Mouse (Mus musculus) MEL (cell line): ENCODE results near the gene Ube2q1. TPM values are rescaled to one million over a fixed set of nuclear protein-coding genes. Genes with fewer than 3 reads are reported as not detected.
A peak's percentile ranks its signal among the peaks of the same experiment; 100 is the strongest.

ENCODE experiments used
- DNase-seq: peaks from one replicate; pipeline ENCODE4 v3.0.0; 2011; ENCODE audit warnings: low read depth, low spot score
- H3K27ac ChIP-seq: 2 replicates; pipeline ENCODE4 v1.5.1; 2012; ENCODE audit warnings: low read depth, mild to moderate bottlenecking, control low read depth, low read length, moderate library complexity; ENCODE audit not compliant: control insufficient read depth
- H3K27me3 ChIP-seq, 2 experiments: fragments of 150-350 bp in 1 of 2; sonication (generic) in 1 of 2; 2 replicates each; pipeline ENCODE4 v1.6.1; 2012; ENCODE audit warnings: low read length in 2 of 2, mild to moderate bottlenecking in 2 of 2, improper control_type of control experiment in 1 of 2, moderate library complexity in 1 of 2; ENCODE audit not compliant: insufficient read depth in 2 of 2, control insufficient read depth in 1 of 2
- H3K36me3 ChIP-seq, 2 experiments: 2 replicates each; pipeline ENCODE4 v1.6.1; 2012 to 2014; ENCODE audit warnings: low read length in 2 of 2, improper control_type of control experiment in 1 of 2, inconsistent platforms in 1 of 2, mild to moderate bottlenecking in 1 of 2; ENCODE audit not compliant: insufficient read depth in 2 of 2, control insufficient read depth in 1 of 2
- H3K4me1 ChIP-seq, 2 experiments: fragments of 150-350 bp in 1 of 2; sonication (generic) in 1 of 2; 2 replicates each; pipeline ENCODE4 v1.6.1; 2012; ENCODE audit warnings: low read length in 2 of 2, improper control_type of control experiment in 1 of 2, mild to moderate bottlenecking in 1 of 2; ENCODE audit not compliant: insufficient read depth in 2 of 2, control insufficient read depth in 1 of 2
- H3K4me3 ChIP-seq, 2 experiments: fragments of 150-350 bp in 1 of 2; sonication (generic) in 1 of 2; 2 replicates each; pipeline ENCODE4 v1.5.1; 2012; ENCODE audit warnings: low read depth in 2 of 2, low read length in 2 of 2, mild to moderate bottlenecking in 2 of 2, moderate library complexity in 2 of 2, control low read depth in 1 of 2, improper control_type of control experiment in 1 of 2; ENCODE audit not compliant: control insufficient read depth in 1 of 2, insufficient read depth in 1 of 2
- H3K79me2 ChIP-seq: 2 replicates; pipeline ENCODE4 v1.6.1; 2012; ENCODE audit warnings: mild to moderate bottlenecking, low read length, moderate library complexity; ENCODE audit not compliant: control insufficient read depth, poor library complexity, insufficient read depth
- H3K9ac ChIP-seq: 2 replicates; pipeline ENCODE4 v1.6.1; 2012; ENCODE audit warnings: low read depth, mild to moderate bottlenecking, control low read depth, low read length, moderate library complexity; ENCODE audit not compliant: control insufficient read depth, poor library complexity, severe bottlenecking
- H3K9me3 ChIP-seq: fragments of 150-350 bp; sonication (generic); replicated peaks from 2 replicates; pipeline ENCODE4 v1.6.1; 2012; ENCODE audit warnings: mild to moderate bottlenecking, low read length, improper control_type of control experiment, moderate library complexity; ENCODE audit not compliant: insufficient read depth
- BHLHE40 ChIP-seq: IDR thresholded peaks from 2 replicates; pipeline ENCODE4 v1.6.1; 2012; ENCODE audit warnings: low read depth, mild to moderate bottlenecking, inconsistent platforms, low read length, improper control_type of control experiment, borderline replicate concordance
- CHD1 ChIP-seq: IDR thresholded peaks from 2 replicates; pipeline ENCODE4 v1.6.1; 2012; ENCODE audit warnings: low read depth, mild to moderate bottlenecking, inconsistent platforms, low read length, improper control_type of control experiment
- CTCF ChIP-seq, 3 experiments: IDR thresholded peaks in 2 of 3; conservative IDR thresholded peaks in 1 of 3; 2 replicates each; pipeline ENCODE4 v1.5.1; 2011 to 2012; ENCODE audit warnings: low read length in 3 of 3, low read depth in 2 of 3, mild to moderate bottlenecking in 2 of 3, improper control_type of control experiment in 1 of 3, inconsistent platforms in 1 of 3, mixed read lengths in 1 of 3, moderate library complexity in 1 of 3; ENCODE audit not compliant: control insufficient read depth in 1 of 3, insufficient read depth in 1 of 3, poor library complexity in 1 of 3, severe bottlenecking in 1 of 3
- EP300 ChIP-seq, 2 experiments: IDR thresholded peaks; 2 replicates each; pipeline ENCODE4 v1.6.1; 2011; ENCODE audit warnings: improper control_type of control experiment in 2 of 2, low read length in 2 of 2, low read depth in 1 of 2, mild to moderate bottlenecking in 1 of 2
- GABPA ChIP-seq: IDR thresholded peaks from 2 replicates; pipeline ENCODE4 v1.6.1; 2012; ENCODE audit warnings: low read depth, mild to moderate bottlenecking, inconsistent platforms, low read length, improper control_type of control experiment, moderate library complexity
- GATA1 ChIP-seq: IDR thresholded peaks from 2 replicates; pipeline ENCODE4 v1.6.1; 2011; ENCODE audit warnings: low read depth, low read length, improper control_type of control experiment
- JUND ChIP-seq: IDR thresholded peaks from 2 replicates; pipeline ENCODE4 v1.6.1; 2011; ENCODE audit warnings: low read depth, mild to moderate bottlenecking, improper control_type of control experiment, low read length
- KAT2A ChIP-seq: conservative IDR thresholded peaks from 2 replicates; pipeline ENCODE4 v1.6.1; 2012; ENCODE audit warnings: low read depth, low read length, improper control_type of control experiment, inconsistent platforms
- MAZ ChIP-seq: IDR thresholded peaks from 2 replicates; pipeline ENCODE4 v1.6.1; 2012; ENCODE audit warnings: low read depth, mild to moderate bottlenecking, inconsistent platforms, low read length, improper control_type of control experiment
- MEF2A ChIP-seq: IDR thresholded peaks from 2 replicates; pipeline ENCODE4 v1.6.1; 2014; ENCODE audit warnings: low read depth, mild to moderate bottlenecking, inconsistent platforms, low read length, improper control_type of control experiment; ENCODE audit not compliant: poor library complexity, insufficient replicate concordance, severe bottlenecking; ENCODE audit errors: extremely low read depth
- NELFE ChIP-seq: IDR thresholded peaks from 2 replicates; pipeline ENCODE4 v1.6.1; 2011; ENCODE audit warnings: low read depth, low read length, improper control_type of control experiment
- NRF1 ChIP-seq: IDR thresholded peaks from 2 replicates; pipeline ENCODE4 v1.6.1; 2014; ENCODE audit warnings: low read depth, mild to moderate bottlenecking, inconsistent platforms, low read length, improper control_type of control experiment, moderate library complexity; ENCODE audit not compliant: poor library complexity, insufficient read depth, severe bottlenecking
- POLR2AphosphoS5 ChIP-seq: IDR thresholded peaks from 2 replicates; pipeline ENCODE4 v1.6.1; 2012; ENCODE audit warnings: low read depth, borderline replicate concordance, mild to moderate bottlenecking, inconsistent platforms, low read length, moderate library complexity, mixed read lengths
- RAD21 ChIP-seq: IDR thresholded peaks from 2 replicates; pipeline ENCODE4 v1.6.1; 2011; ENCODE audit warnings: mild to moderate bottlenecking, low read depth, low read length, improper control_type of control experiment
- RCOR1 ChIP-seq: IDR thresholded peaks from 2 replicates; pipeline ENCODE4 v1.6.1; 2012; ENCODE audit warnings: low read depth, mild to moderate bottlenecking, inconsistent platforms, low read length, improper control_type of control experiment
- SMC3 ChIP-seq: IDR thresholded peaks from 2 replicates; pipeline ENCODE4 v1.6.1; 2011; ENCODE audit warnings: low read depth, low read length, improper control_type of control experiment
- TBP ChIP-seq: IDR thresholded peaks from 2 replicates; pipeline ENCODE4 v1.8.0; 2011; ENCODE audit warnings: low read depth, low read length, improper control_type of control experiment
- TCF12 ChIP-seq: IDR thresholded peaks from 2 replicates; pipeline ENCODE4 v1.6.1; 2014; ENCODE audit warnings: low read depth, mild to moderate bottlenecking, inconsistent platforms, low read length, improper control_type of control experiment, moderate library complexity
- USF2 ChIP-seq, 2 experiments: IDR thresholded peaks; 2 replicates each; pipeline ENCODE4 v1.6.1; 2011 to 2012; ENCODE audit warnings: improper control_type of control experiment in 2 of 2, low read length in 2 of 2, borderline replicate concordance in 1 of 2, inconsistent platforms in 1 of 2, low read depth in 1 of 2, mild to moderate bottlenecking in 1 of 2; ENCODE audit not compliant: insufficient read depth in 1 of 2
- ZC3H11A ChIP-seq: IDR thresholded peaks from 2 replicates; pipeline ENCODE4 v1.6.1; 2012; ENCODE audit warnings: low read depth, mild to moderate bottlenecking, inconsistent platforms, low read length, improper control_type of control experiment
- ZMIZ1 ChIP-seq: IDR thresholded peaks from 2 replicates; pipeline ENCODE4 v1.6.1; 2012; ENCODE audit warnings: low read depth, mild to moderate bottlenecking, inconsistent platforms, low read length, improper control_type of control experiment, moderate library complexity
- polyA plus RNA-seq, 2 experiments: library from polyadenylated mRNA; stranded (reverse) in 1 of 2; unstranded in 1 of 2; fragments of >175 nt in 1 of 2; fragments of >200 nt in 1 of 2; gene quantifications; 2 replicates each; pipeline versions ENCODE4 v1.2.1 to v1.2.4; 2012; ENCODE audit warnings: low replicate concordance in 2 of 2, low read depth in 1 of 2; ENCODE audit not compliant: insufficient read length in 2 of 2, insufficient read depth in 1 of 2, missing spikeins in 1 of 2
- total RNA-seq: library from RNA; depleted of rRNA; stranded (reverse); fragments of 300-350 nt; gene quantifications from 2 replicates; pipeline ENCODE4 v1.2.3, GENCODE M21; 2012

Ube2q1 gene
- total and polyA plus RNA-seq, 3 experiments, result 73.8 to 162 (median 89.0) TPM

GRCm38 (mm10) chr3:89817056-89817455, 43.6 kb downstream of the Ube2q1 start:
- Histone ChIP-seq H3K9me3 (no peaks in the 10 kb centered on the region), H3K9ac (no peak overlapping the region), H3K27me3 (no peaks in the 10 kb centered on the region), H3K27ac (no peak overlapping the region), H3K4me1 (peaks cover 7 to 27% of the 10 kb centered on the region in 2 experiments), H3K36me3 (peaks cover 0 to 10% of the 10 kb centered on the region in 2 experiments; a peak in 2 of 4 replicates), H3K79me2 (peaks cover 1% of the 10 kb centered on the region; the same call in 1 of the 2 replicates), H3K4me3 (no peak overlapping the region)
- DNase-seq, result peak; percentile 80
- TF ChIP-seq CTCF (IDR thresholded peaks at IDR 0.05 in 2 of 3, conservative IDR thresholded peaks at IDR 0.05 in 1 of 3; ENCODE audit: control insufficient read depth in 1 of 3, insufficient read depth in 1 of 3, low read depth in 2 of 3, low read length in 3 of 3, poor library complexity in 1 of 3, severe bottlenecking in 1 of 3) (peak; percentile 81 to 93 (median 85)), RAD21 (peak; percentile 70), SMC3 (peak; percentile 90), RCOR1 (no peak), ZC3H11A (peak; percentile 80)

GRCm38 (mm10) chr3:89818605-89819004, 45.2 kb downstream of the Ube2q1 start:
- no peaks in the 10 kb centered on the region for H3K27me3 ChIP-seq
- TF ChIP-seq BHLHE40 (no peak), MEF2A (no peak), ZMIZ1 (no peak), GABPA (no peak), NRF1 (no peak), MAZ (no peak), CHD1 (no peak), EP300 (IDR thresholded peaks at IDR 0.05; ENCODE audit: low read depth in 1 of 2, low read length in 2 of 2) (no peak), USF2 (IDR thresholded peaks at IDR 0.05; ENCODE audit: borderline replicate concordance in 1 of 2, insufficient read depth in 1 of 2, low read depth in 1 of 2, low read length in 2 of 2) (no peak), TBP (no peak), NELFE (no peak), POLR2AphosphoS5 (no peak), GATA1 (no peak), JUND (no peak), KAT2A (no peak), TCF12 (no peak)
- TF ChIP-seq, all 39 proteins: peak for 0
- H3K9ac ChIP-seq, result no peak overlapping the region
- no peak overlapping the region for H3K4me3 ChIP-seq
- H3K27ac ChIP-seq, result no peak overlapping the region
- no peaks in the 10 kb centered on the region for H3K9me3 ChIP-seq
- peaks cover 16 to 42% of the 10 kb centered on the region in 2 experiments for H3K4me1 ChIP-seq
- H3K79me2 ChIP-seq, result peaks cover 1% of the 10 kb centered on the region; the same call in 1 of the 2 replicates
- DNase-seq, result no peak
- H3K36me3 ChIP-seq, result peaks cover 0 to 24% of the 10 kb centered on the region in 2 experiments; a peak in 2 of 4 replicates
